Mouse (Mus musculus): ENCODE data around the gene Nhs.

- TF ChIP-seq GATA1 (IDR thresholded peaks at IDR 0.05; ENCODE audit: low read depth, low read length) (no peak), E2F4 (IDR thresholded peaks at IDR 0.05; ENCODE audit: borderline replicate concordance, low read depth, low read length) (no peak), MAFK (IDR thresholded peaks at IDR 0.05; ENCODE audit: borderline replicate concordance, low read depth, low read length) (no peak), POLR2AphosphoS2 (IDR thresholded peaks at IDR 0.05; ENCODE audit: low read length) (no peak), MAZ (IDR thresholded peaks at IDR 0.05; ENCODE audit: low read depth, low read length) (no peak), CTCF (IDR thresholded peaks at IDR 0.05 in 2 of 3, conservative IDR thresholded peaks at IDR 0.05 in 1 of 3; ENCODE audit: control insufficient read depth in 1 of 3, insufficient read depth in 1 of 3, low read depth in 2 of 3, low read length in 3 of 3, poor library complexity in 1 of 3, severe bottlenecking in 1 of 3) (no peak), NRF1 (IDR thresholded peaks at IDR 0.05; ENCODE audit: insufficient read depth, low read depth, low read length, poor library complexity, severe bottlenecking) (no peak), SIN3A (IDR thresholded peaks at IDR 0.05; ENCODE audit: low read length) (no peak), SMC3 (IDR thresholded peaks at IDR 0.05; ENCODE audit: low read depth, low read length) (no peak), POLR2A (IDR thresholded peaks at IDR 0.05; ENCODE audit: control insufficient read depth in 1 of 2, insufficient read depth in 1 of 2, low read depth in 1 of 2, low read length in 2 of 2, poor library complexity in 1 of 2) (no peak), TBP (IDR thresholded peaks at IDR 0.05; ENCODE audit: low read depth, low read length) (no peak), ZC3H11A (IDR thresholded peaks at IDR 0.05; ENCODE audit: low read depth, low read length) (no peak)
Measured at GRCm38 (mm10) chrX:161979946-161980345, 179.6 kb downstream of the Nhs start.

All from MEL (cell line).